Mouse (Mus musculus) heart, embryonic 16.5 days (tissue): ENCODE data around the gene 6430571L13Rik. TPM values are rescaled to one million over a fixed set of nuclear protein-coding genes. Genes with fewer than 3 reads are reported as not detected.

Experiments
- ATAC-seq: fragments of 200-750 bp; cut with Nextera tagmentation; replicated peaks from 2 replicates; pipeline ENCODE4 v1.8.0; 2017; ENCODE audit warnings: moderate number of reproducible peaks; ENCODE audit not compliant: insufficient read depth, low FRiP score; ENCODE audit errors: extremely low read depth
- H3K27ac ChIP-seq: fragments of 300-500 bp; sonication (generic); 2 replicates; pipeline ENCODE4 v1.5.1; 2014; ENCODE audit warnings: mild to moderate bottlenecking, low read length, control low read depth, moderate library complexity
- H3K27me3 ChIP-seq: fragments of 300-500 bp; sonication (generic); 2 replicates; pipeline ENCODE4 v1.6.1; 2014; ENCODE audit warnings: low read length, mixed read lengths; ENCODE audit not compliant: control insufficient read depth, insufficient read depth
- H3K36me3 ChIP-seq: fragments of 300-500 bp; sonication (generic); 2 replicates; pipeline ENCODE4 v1.6.1; 2014; ENCODE audit not compliant: control insufficient read depth, insufficient read depth
- H3K4me1 ChIP-seq: fragments of 300-500 bp; sonication (generic); 2 replicates; pipeline ENCODE4 v1.6.1; 2014; ENCODE audit warnings: low read length, mixed read lengths; ENCODE audit not compliant: control insufficient read depth, insufficient read depth
- H3K4me2 ChIP-seq: fragments of 300-500 bp; sonication (generic); 2 replicates; pipeline ENCODE4 v1.6.1; 2014; ENCODE audit warnings: low read depth, mild to moderate bottlenecking, control low read depth, low read length
- H3K4me3 ChIP-seq: fragments of 300-500 bp; sonication (generic); 2 replicates; pipeline ENCODE4 v1.5.1; 2014; ENCODE audit warnings: mild to moderate bottlenecking, control low read depth, low read length
- H3K9ac ChIP-seq: fragments of 300-500 bp; sonication (generic); 2 replicates; pipeline ENCODE4 v1.6.1; 2014; ENCODE audit warnings: low read length, control low read depth
- H3K9me3 ChIP-seq: fragments of 300-500 bp; sonication (generic); replicated peaks from 2 replicates; pipeline ENCODE4 v1.6.1; 2016; ENCODE audit warnings: low read length; ENCODE audit not compliant: control insufficient read depth
- WGBS: fragments of 180-500 bp; shearing (Covaris S2); extraction: QIAGEN DNeasy Blood & Tissue Kit; methylation state at CpG from one replicate; pipeline ENCODE4 v1.1.7; 2014; 5-methylcytosine and 5-hydroxymethylcytosine counted together
- polyA plus RNA-seq: library from polyadenylated mRNA; unstranded; fragments of >200 nt; fragmentation: Nextera tagmentation; extraction: Ambion mirVana; gene quantifications from 2 replicates; pipeline ENCODE4 v1.2.1, GENCODE M21; 2015

The 6430571L13Rik gene
- polyA plus RNA-seq, 1 experiment from 2014 or later, result 1.5 TPM

DNA sequence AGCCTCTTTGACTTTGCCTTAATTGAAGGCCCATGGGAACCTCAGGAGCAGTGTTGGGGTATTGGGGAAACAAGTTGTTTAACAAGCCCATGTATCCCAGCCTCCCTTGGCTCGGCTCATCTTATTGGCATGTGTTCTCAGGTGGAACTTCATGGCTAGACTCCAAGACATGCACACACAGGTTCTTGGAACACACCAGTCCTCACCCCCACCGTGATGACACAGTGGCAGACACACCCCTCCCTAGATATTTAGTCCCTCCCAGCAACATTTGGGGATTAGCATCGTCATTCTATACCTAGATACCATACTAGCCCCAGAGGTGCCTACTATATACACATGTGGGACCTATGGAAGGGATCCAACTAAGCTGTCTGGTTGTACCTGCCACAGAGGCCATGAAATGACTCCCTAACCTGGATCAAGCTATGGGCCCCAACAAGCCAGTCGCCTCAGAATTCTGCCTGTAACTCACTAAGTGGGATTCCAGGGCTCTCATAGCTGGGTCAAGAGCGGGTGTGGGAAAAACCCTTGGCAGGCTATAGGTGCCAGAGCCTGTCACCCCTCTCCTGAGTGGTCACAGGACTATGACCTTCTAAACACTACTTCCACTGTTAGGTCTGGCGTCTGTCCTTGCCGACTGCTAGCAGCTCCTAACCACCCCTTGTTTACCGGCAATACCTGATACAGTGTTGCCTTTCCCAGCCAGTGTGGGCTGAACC lies 42.2 kb upstream of the 6430571L13Rik start:
- Histone ChIP-seq H3K4me1 (peaks cover 40% of the 10 kb centered on the region), H3K27ac (peak overlapping the region; percentile 94), H3K4me3 (peak overlapping the region; percentile 69), H3K9ac (peak overlapping the region; percentile 85), H3K36me3 (peaks cover 17% of the 10 kb centered on the region), H3K4me2 (peak overlapping the region; percentile 82), H3K9me3 (no peaks in the 10 kb centered on the region), H3K27me3 (no peaks in the 10 kb centered on the region)
- WGBS, result 44% methylated on average over 8 of the region's 8 CpGs
- ATAC-seq, result no peak

DNA sequence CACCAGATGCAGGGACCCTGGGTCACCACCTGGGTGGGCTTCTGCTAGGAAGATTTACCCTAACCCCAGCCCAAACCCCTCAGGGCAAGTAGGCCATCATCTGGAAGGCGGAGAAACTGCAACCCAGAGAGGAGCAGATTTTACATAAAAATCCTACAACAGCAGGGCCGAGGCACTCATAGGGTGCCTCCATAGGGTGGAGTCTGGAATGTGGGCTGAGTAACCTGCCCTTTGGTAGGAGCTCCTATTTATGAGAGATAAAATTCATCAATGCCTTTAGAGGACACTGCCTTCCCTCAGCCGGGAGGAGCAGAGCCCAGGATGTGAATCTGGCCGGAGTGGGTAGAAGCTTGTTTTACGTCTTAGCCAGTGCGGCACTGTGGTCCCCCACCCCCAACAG lies 41.5 kb upstream of the 6430571L13Rik start:
- H3K36me3 ChIP-seq, result peaks cover 17% of the 10 kb centered on the region
- WGBS, result 72% methylated on average over 6 of the region's 6 CpGs
- H3K4me2 ChIP-seq, result peak overlapping the region; percentile 82
- peaks cover 40% of the 10 kb centered on the region for H3K4me1 ChIP-seq
- no peaks in the 10 kb centered on the region for H3K27me3 ChIP-seq
- peak overlapping the region; percentile 69 for H3K4me3 ChIP-seq
- H3K9ac ChIP-seq, result peak overlapping the region; percentile 85
- no peak for ATAC-seq
- H3K27ac ChIP-seq, result peak overlapping the region; percentile 94
- no peaks in the 10 kb centered on the region for H3K9me3 ChIP-seq

DNA sequence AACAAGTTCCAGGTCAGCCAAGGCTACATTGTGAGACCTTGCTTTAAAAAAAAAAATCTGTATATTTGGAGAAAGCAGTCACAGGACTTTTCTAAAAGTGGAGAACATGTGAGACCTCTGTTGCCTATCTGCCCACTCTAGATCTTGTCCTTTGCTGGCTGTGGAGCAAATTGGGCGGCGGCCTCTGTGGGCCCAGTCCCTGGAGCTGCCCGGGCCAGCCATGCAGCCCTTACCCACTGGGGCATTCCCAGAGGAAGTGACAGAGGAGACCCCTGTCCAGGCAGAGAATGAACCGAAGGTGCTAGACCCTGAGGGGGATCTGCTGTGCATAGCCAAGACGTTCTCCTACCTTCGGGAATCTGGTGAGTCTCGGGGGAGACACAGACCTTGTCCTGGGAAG lies 40.6 kb upstream of the 6430571L13Rik start:
- peak overlapping the region; percentile 82 for H3K4me2 ChIP-seq
- H3K4me3 ChIP-seq, result no peak overlapping the region; the same call in 1 of the 2 replicates
- no peak for ATAC-seq
- 82% methylated on average over 7 of the region's 7 CpGs for WGBS
- H3K27ac ChIP-seq, result no peak overlapping the region
- H3K4me1 ChIP-seq, result peaks cover 36% of the 10 kb centered on the region
- peaks cover 17% of the 10 kb centered on the region for H3K36me3 ChIP-seq
- H3K9me3 ChIP-seq, result no peaks in the 10 kb centered on the region
- no peaks in the 10 kb centered on the region for H3K27me3 ChIP-seq
- peak overlapping the region; percentile 42; the same call in 1 of the 2 replicates for H3K9ac ChIP-seq

DNA sequence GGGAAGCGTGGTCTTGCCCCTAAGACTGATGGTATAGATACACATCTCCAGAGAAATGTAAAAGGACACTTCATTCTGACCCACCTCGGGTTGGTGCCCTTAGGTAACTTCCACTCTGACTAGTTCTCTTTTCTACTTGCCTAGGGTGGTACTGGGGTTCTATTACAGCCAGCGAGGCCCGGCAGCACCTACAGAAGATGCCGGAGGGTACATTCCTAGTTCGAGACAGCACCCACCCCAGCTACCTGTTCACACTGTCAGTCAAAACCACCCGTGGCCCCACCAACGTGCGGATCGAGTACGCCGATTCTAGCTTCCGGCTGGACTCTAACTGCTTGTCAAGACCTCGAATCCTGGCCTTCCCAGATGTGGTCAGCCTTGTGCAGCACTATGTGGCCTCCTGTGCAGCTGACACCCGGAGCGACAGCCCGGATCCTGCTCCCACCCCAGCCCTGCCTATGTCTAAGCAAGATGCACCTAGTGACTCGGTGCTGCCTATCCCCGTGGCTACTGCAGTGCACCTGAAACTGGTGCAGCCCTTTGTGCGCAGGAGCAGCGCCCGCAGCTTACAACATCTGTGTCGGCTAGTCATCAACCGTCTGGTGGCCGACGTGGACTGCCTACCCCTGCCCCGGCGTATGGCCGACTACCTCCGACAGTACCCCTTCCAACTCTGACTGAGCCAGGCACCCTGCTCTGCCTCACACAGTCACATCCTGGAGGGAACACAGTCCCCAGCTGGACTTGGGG lies 40.0 kb upstream of the 6430571L13Rik start:
- Histone ChIP-seq H3K9me3 (no peaks in the 10 kb centered on the region), H3K27me3 (no peaks in the 10 kb centered on the region), H3K27ac (no peak overlapping the region), H3K9ac (no peak overlapping the region), H3K4me2 (peak overlapping the region; percentile 82), H3K4me1 (peaks cover 39% of the 10 kb centered on the region), H3K4me3 (no peak overlapping the region), H3K36me3 (peaks cover 17% of the 10 kb centered on the region)
- no peak for ATAC-seq
- WGBS, result 89% methylated on average over 30 of the region's 30 CpGs

DNA sequence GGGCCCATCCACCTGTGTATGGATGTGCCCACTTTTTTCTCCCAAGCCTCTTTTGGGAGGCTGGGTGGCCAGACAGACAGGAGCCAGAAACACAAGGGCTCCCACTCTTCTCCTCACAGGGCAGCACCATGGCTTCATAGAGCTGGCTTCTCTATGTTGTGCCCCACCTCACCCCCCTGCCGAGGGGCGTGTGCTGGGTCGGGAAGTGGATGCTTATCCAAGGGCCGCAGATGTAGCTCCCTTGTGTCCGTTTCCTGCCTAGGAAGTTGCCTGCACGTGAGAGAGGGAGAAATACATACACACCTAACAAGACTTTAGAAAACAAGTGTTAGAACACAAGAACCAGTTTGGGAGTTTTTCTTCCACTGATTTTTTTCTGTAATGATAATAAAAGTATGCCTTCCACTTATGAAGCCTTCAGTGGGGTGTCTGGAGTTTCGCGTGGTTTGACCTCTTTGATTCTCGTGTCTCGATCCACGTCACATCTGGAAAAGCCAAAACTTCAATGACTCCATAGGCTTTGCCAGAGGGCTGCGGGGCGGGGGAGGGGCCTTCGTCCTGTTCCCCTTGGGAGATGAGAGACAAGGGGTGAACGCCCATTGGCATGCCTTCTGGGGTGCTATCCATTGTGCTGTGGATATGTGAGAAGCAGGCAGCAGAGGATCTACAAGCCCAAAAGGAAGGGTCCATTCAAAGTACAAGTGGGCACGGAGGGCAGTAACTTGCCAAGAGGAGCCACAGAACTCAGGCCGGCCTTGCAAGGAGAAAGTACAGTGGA lies 38.7 kb upstream of the 6430571L13Rik start:
- no peak overlapping the region for H3K4me2 ChIP-seq
- peaks cover 42% of the 10 kb centered on the region for H3K4me1 ChIP-seq
- H3K27me3 ChIP-seq, result no peaks in the 10 kb centered on the region
- no peak for ATAC-seq
- no peaks in the 10 kb centered on the region for H3K9me3 ChIP-seq
- H3K4me3 ChIP-seq, result no peak overlapping the region
- no peak overlapping the region for H3K9ac ChIP-seq
- H3K27ac ChIP-seq, result peak overlapping the region; percentile 11
- WGBS, result 72% methylated on average over 17 of the region's 17 CpGs
- H3K36me3 ChIP-seq, result peaks cover 17% of the 10 kb centered on the region

DNA sequence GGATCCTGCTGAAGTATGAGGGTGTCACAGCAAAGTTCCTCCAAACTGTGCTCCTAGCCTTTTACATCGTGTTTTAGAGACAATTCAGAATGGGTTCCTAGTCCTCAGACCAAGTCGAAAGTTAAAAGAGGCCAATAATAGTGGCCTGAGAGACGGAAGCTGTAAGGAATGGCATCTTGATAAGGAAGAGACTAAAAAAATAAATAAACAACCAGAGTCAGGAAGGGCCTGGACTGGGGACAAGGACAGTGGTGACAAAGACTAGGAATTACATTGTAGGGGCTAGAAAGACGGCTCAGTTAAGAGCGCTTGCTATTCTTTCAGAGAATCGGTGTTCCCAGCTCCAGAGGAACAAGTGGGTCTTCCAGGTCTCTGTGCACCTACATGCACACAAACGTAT lies 37.8 kb upstream of the 6430571L13Rik start:
- ATAC-seq, result no peak
- WGBS, result 47% methylated on average over 7 of the region's 7 CpGs
- Histone ChIP-seq H3K27me3 (no peaks in the 10 kb centered on the region), H3K9ac (0 out of 2 replicates have a peak overlapping the region, but pooled peaks have one; percentile 21), H3K9me3 (no peaks in the 10 kb centered on the region), H3K36me3 (peaks cover 17% of the 10 kb centered on the region), H3K4me1 (peaks cover 49% of the 10 kb centered on the region), H3K27ac (peak overlapping the region; percentile 49), H3K4me3 (no peak overlapping the region), H3K4me2 (no peak overlapping the region)

DNA sequence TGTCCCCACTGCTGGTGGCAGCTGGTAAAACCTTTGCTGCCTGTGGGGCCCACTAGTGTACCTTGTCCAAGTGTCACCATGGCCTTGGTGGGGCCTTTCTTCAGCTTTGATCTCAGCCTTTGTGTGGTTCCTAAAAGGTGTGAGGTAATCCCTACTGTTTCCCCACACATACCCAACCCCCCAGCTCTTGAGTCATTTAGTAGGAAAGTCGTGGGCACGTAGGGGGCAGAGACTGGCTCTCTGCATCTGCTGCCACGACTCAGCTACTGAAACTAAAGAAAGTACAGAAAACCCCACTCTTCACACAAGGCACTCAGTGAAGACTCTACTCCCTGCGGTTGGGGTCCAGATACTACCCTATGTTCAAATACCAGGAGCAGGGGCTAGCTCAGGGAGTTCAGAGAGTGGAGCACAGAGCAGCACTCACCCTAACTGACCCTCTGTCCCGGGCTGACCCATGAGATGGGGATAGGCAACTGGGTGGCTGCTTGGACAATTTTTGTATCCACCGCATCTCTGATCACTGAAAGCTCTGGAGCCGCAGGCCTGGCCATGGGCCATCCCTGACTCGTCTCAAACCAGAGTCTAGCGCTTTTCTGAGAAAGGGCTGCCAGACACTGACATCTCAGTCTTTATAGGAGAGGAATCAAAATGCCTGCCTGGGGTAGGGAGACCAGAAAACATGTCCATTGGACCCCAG lies 37.1 kb upstream of the 6430571L13Rik start:
- H3K36me3 ChIP-seq, result peaks cover 17% of the 10 kb centered on the region
- WGBS, result 66% methylated on average over 9 of the region's 9 CpGs
- H3K4me2 ChIP-seq, result no peak overlapping the region
- no peak for ATAC-seq
- H3K4me1 ChIP-seq, result peaks cover 51% of the 10 kb centered on the region
- 0 out of 2 replicates have a peak overlapping the region, but pooled peaks have one; percentile 21 for H3K9ac ChIP-seq
- H3K27ac ChIP-seq, result peak overlapping the region; percentile 49; the same call in 1 of the 2 replicates
- no peaks in the 10 kb centered on the region for H3K9me3 ChIP-seq
- H3K27me3 ChIP-seq, result no peaks in the 10 kb centered on the region
- H3K4me3 ChIP-seq, result no peak overlapping the region

DNA sequence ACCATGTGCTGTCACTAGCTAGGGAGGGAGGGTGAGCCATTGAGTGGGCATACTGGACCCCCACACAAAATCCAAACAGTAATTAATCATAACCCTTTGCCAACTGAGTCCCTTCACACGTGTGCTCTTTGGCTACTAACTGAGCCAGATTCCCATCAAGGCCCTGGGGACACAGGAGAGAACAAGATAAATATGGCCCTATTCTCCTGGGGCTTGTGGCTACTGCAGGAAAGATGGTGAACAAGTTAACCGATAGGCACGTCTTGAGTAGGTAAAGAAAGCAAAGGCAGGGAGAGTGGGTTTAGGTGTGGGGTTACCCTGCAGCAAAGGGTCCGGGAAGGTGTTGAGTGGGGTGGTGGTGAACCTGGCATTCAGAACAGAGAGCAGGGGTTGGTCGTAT lies 36.5 kb upstream of the 6430571L13Rik start:
- ATAC-seq, result no peak
- Histone ChIP-seq H3K4me3 (no peak overlapping the region), H3K36me3 (peaks cover 17% of the 10 kb centered on the region), H3K9me3 (no peaks in the 10 kb centered on the region), H3K27me3 (no peaks in the 10 kb centered on the region), H3K4me2 (no peak overlapping the region), H3K9ac (no peak overlapping the region), H3K27ac (no peak overlapping the region), H3K4me1 (peaks cover 52% of the 10 kb centered on the region)
- 83% methylated on average over 5 of the region's 5 CpGs for WGBS
